Mouse (Mus musculus): ENCODE measurements around the gene Sowaha. TPM values are rescaled to one million over a fixed set of nuclear protein-coding genes. Genes with fewer than 3 reads are reported as not detected.

Gene Sowaha
- polyA plus RNA-seq, 1 experiment from 2014 or later: 0.08 TPM

DNA sequence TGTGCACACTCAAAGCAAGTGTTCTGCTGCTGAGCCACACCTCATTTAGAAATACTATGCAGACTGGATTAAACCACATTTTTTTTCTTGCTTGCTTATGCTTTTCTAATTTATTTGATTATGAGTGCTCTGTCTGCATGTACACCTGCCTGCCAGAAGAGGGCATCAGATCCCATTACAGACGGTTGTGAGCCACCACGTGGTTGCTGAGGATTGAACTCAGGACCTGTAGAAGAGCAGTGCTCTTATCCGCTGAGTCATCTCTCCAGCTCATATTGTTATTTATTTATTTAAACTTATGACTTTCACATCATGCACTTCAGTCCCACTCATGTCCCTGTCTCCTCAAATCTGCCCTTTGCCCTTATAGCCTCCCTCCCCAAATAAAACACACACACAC is 5.6 kb upstream of the Sowaha start:
- H3K4me1 ChIP-seq (ENCODE audit: control insufficient read depth, insufficient read depth, low read length): 0 out of 2 replicates have a peak, but pooled peaks cover 6% of the 10 kb centered on the region
- H3K27me3 ChIP-seq (ENCODE audit: control insufficient read depth, insufficient read depth, low read length): peaks cover 12% of the 10 kb centered on the region
- no peak for DNase-seq (ENCODE audit: low spot score)
- no peak for ATAC-seq (ENCODE audit: insufficient number of reproducible peaks, low FRiP score, low TSS enrichment, low read depth)
- H3K9ac ChIP-seq (ENCODE audit: low read length): no peak overlapping the region
- H3K36me3 ChIP-seq (ENCODE audit: control insufficient read depth, insufficient read depth, low read length): no peaks in the 10 kb centered on the region
- H3K9me3 ChIP-seq (ENCODE audit: control insufficient read depth, low read length): no peaks in the 10 kb centered on the region
- no peak overlapping the region for H3K4me2 ChIP-seq (ENCODE audit: low read depth, severe bottlenecking)
- no peak overlapping the region for H3K27ac ChIP-seq (replicated peaks; ENCODE audit: low read depth, low read length)
- 42% methylated on average over 3 of the region's 3 CpGs for WGBS
- no peak overlapping the region for H3K4me3 ChIP-seq (ENCODE audit: low read depth, low read length)

DNA sequence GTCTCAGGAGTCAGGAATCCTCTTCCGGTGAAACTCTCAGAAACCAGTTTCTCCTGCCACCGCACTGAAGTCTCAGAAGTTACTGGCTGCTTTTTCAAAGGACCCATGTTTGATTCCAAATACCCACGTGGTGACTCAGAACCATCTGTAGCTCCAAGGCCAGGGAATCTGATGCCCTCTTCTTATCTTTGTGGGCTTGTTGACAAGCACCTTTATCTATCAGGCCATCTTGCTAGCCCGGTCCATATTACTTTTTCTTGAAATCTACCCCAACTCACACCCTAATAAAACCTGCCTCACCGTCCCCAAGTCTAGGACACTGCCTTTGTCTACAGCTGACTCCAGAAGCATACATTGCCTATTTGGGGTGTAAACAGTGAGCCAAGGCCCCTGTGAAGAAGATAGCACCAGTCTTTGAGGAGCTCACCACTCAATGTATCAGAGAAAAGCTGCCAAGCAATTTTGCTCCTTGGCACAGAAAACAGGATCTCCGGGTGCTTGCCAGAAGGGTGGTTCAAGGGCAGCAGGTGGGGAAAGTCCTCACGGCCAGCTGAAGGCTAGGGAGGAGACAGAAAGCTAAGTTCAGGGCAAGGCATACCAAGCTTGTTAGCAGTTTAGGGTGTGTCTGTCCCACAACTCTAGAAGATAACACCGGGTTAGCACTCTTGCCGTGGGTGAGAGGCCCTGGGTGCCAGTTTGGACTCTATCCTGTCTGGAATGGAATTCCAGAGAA is 3.3 kb upstream of the Sowaha start:
- ATAC-seq (ENCODE audit: insufficient number of reproducible peaks, low FRiP score, low TSS enrichment, low read depth) (no peak), DNase-seq (ENCODE audit: low spot score) (no peak)
- H3K27ac ChIP-seq (replicated peaks; ENCODE audit: low read depth, low read length): no peak overlapping the region
- peaks cover 23% of the 10 kb centered on the region for H3K4me1 ChIP-seq (ENCODE audit: control insufficient read depth, insufficient read depth, low read length)
- peaks cover 35% of the 10 kb centered on the region for H3K27me3 ChIP-seq (ENCODE audit: control insufficient read depth, insufficient read depth, low read length)
- H3K4me3 ChIP-seq (ENCODE audit: low read depth, low read length): no peak overlapping the region
- peaks cover 3% of the 10 kb centered on the region; the same call in 1 of the 2 replicates for H3K9me3 ChIP-seq (ENCODE audit: control insufficient read depth, low read length)
- no peak overlapping the region for H3K9ac ChIP-seq (ENCODE audit: low read length)
- H3K4me2 ChIP-seq (ENCODE audit: low read depth, severe bottlenecking): no peak overlapping the region
- H3K36me3 ChIP-seq (ENCODE audit: control insufficient read depth, insufficient read depth, low read length): no peaks in the 10 kb centered on the region
- WGBS: 75% methylated on average over 9 of the region's 9 CpGs

DNA sequence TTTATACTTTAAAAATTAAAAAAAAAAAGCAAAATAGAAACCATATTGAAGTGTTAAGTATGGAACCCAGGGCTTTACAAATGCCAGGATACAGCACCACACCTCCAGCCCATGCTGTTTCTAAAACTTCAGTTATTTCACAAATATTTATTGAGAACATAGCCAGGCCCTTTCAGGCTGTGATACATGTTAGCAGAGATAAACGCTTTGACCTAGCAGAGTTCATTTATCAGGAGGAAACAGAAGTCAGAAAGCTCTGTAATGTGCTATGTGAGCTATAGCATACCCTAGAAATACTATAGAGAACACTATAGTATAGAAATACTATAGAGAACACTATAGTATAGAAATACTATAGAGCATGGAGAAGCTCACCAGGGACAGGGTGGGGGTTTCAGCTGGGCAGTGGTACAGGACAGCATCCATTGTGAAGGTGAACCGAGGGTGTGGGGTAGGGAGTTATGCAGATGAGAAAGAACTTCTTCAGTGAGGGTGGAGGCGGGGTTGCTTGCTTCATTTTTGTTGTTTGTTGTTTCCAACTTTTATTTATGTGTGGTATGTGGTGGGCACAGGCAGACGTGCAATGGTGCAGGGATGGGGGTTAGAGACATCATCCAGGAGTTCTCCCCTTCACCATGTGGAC is 1.1 kb upstream of the Sowaha start:
- peaks cover 17% of the 10 kb centered on the region for H3K4me1 ChIP-seq (ENCODE audit: control insufficient read depth, insufficient read depth, low read length)
- H3K9me3 ChIP-seq (ENCODE audit: control insufficient read depth, low read length): peaks cover 3% of the 10 kb centered on the region; the same call in 1 of the 2 replicates
- no peak overlapping the region for H3K4me2 ChIP-seq (ENCODE audit: low read depth, severe bottlenecking)
- ATAC-seq (ENCODE audit: insufficient number of reproducible peaks, low FRiP score, low TSS enrichment, low read depth) (no peak), DNase-seq (ENCODE audit: low spot score) (no peak)
- 68% methylated on average over 4 of the region's 4 CpGs for WGBS
- no peak overlapping the region for H3K27ac ChIP-seq (replicated peaks; ENCODE audit: low read depth, low read length)
- no peaks in the 10 kb centered on the region for H3K36me3 ChIP-seq (ENCODE audit: control insufficient read depth, insufficient read depth, low read length)
- H3K27me3 ChIP-seq (ENCODE audit: control insufficient read depth, insufficient read depth, low read length): peaks cover 39% of the 10 kb centered on the region
- no peak overlapping the region for H3K9ac ChIP-seq (ENCODE audit: low read length)
- no peak overlapping the region for H3K4me3 ChIP-seq (ENCODE audit: low read depth, low read length)

DNA sequence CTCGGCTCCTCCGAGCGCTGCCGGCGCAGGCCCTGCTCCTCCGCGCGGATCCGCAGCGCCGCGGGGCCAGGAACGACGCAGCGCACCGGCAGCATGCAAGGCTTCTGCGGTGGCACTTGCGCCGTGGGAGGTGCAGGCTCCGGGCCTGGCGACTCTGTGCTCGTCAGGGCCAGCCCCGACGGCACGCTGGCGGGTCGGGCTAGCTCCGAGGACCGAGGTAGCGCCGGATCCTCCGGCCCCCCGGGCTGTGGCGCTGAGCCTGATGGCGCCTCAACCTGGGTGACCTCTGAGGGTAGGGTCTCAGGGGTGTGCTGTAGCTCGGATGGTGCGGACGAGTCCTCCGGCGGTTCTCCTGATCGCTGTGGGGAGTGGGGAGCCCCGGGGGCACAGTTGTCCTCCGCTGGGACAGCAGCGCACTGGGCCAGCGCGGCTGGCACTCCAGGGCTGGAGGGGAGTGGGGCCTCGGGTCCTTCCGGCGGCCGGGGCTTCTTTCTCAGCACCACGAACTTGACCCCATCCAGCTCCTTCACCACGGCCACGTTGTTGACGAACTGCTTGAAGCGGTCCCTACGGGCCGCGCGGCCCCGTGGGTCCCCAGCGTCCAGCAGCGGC is 797 bp downstream of the Sowaha start:
- ATAC-seq (ENCODE audit: insufficient number of reproducible peaks, low FRiP score, low TSS enrichment, low read depth) (no peak), DNase-seq (ENCODE audit: low spot score) (peak; percentile 59)
- whole genome bisulfite sequencing: 2% methylated on average over 62 of the region's 62 CpGs
- Histone ChIP-seq H3K27ac (replicated peaks; ENCODE audit: low read depth, low read length) (no peak overlapping the region), H3K36me3 (ENCODE audit: control insufficient read depth, insufficient read depth, low read length) (no peaks in the 10 kb centered on the region), H3K9ac (ENCODE audit: low read length) (peak overlapping the region; percentile 7; the same call in 1 of the 2 replicates), H3K9me3 (ENCODE audit: control insufficient read depth, low read length) (peaks cover 3% of the 10 kb centered on the region; the same call in 1 of the 2 replicates), H3K4me3 (ENCODE audit: low read depth, low read length) (peak overlapping the region; percentile 42), H3K4me1 (ENCODE audit: control insufficient read depth, insufficient read depth, low read length) (peaks cover 17% of the 10 kb centered on the region), H3K27me3 (ENCODE audit: control insufficient read depth, insufficient read depth, low read length) (peaks cover 43% of the 10 kb centered on the region), H3K4me2 (ENCODE audit: low read depth, severe bottlenecking) (peak overlapping the region; percentile 69)

DNA sequence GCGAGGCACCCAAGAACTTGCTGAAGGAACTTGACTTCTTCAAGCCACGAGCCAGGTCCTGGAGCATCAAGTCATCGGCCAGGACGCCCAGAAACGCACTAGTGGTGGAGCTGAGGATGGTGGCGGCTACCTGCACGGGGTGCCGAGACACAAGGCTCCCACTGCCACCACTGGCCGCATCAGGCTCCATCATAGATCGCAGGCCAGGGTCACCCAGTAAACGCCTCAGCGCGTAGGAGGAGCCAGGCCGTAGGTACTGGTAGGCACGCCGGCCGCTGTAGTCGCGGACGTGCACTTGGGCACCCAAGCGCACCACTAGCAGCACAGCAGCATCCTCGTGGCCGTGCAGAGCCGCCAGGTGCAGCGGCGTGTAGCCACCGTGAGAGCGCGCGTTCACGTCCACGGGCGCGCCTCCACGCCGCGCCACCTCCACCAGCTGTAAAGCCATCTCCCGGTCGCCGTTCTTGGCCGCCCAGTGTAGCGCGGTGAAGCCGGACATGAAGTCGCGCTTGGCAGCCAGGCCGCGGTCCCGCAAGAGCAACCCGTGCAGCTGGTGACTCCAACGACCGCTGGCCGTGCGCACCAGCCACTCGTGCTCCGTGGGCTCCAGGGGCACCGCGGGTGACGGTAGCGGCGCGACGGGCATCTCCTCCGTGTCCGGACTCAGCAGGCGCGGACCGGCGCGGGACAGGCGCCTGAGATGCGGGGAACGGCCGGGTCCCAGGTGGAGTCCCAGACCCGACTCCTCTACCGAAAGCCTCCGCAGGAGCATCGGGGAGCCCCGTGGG is 1.5 kb downstream of the Sowaha start:
- Histone ChIP-seq H3K9ac (ENCODE audit: low read length) (peak overlapping the region; percentile 7; the same call in 1 of the 2 replicates), H3K36me3 (ENCODE audit: control insufficient read depth, insufficient read depth, low read length) (no peaks in the 10 kb centered on the region), H3K4me3 (ENCODE audit: low read depth, low read length) (peak overlapping the region; percentile 42), H3K4me2 (ENCODE audit: low read depth, severe bottlenecking) (peak overlapping the region; percentile 69), H3K4me1 (ENCODE audit: control insufficient read depth, insufficient read depth, low read length) (peaks cover 17% of the 10 kb centered on the region), H3K27me3 (ENCODE audit: control insufficient read depth, insufficient read depth, low read length) (peaks cover 47% of the 10 kb centered on the region), H3K27ac (replicated peaks; ENCODE audit: low read depth, low read length) (no peak overlapping the region), H3K9me3 (ENCODE audit: control insufficient read depth, low read length) (peaks cover 3% of the 10 kb centered on the region; the same call in 1 of the 2 replicates)
- DNase-seq (ENCODE audit: low spot score) (peak; percentile 62), ATAC-seq (ENCODE audit: insufficient number of reproducible peaks, low FRiP score, low TSS enrichment, low read depth) (no peak)
- 5% methylated on average over 78 of the region's 79 CpGs for WGBS

DNA sequence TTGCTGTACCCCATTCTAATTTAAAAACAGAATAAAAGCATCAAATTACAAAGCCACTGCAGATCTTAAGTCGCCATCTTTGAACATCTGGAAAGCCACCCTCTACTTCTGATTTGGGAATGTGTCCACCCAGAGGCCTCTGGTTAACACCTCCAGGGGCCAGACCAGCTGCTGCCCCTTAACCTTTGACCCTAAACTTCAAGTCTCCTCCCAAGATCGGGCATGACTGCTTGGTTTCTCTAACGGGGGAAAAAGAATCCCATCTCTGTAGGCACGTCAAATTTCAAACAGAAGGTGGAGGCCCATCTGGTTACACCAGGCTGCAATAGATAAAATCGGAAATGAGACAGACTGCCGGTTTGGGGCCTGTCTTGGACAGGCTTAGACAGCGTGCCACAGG is 2.2 kb downstream of the Sowaha start:
- peaks cover 17% of the 10 kb centered on the region for H3K4me1 ChIP-seq (ENCODE audit: control insufficient read depth, insufficient read depth, low read length)
- DNase-seq (ENCODE audit: low spot score): no peak
- peaks cover 47% of the 10 kb centered on the region for H3K27me3 ChIP-seq (ENCODE audit: control insufficient read depth, insufficient read depth, low read length)
- WGBS: 15% methylated on average over 7 of the region's 7 CpGs
- peaks cover 3% of the 10 kb centered on the region; the same call in 1 of the 2 replicates for H3K9me3 ChIP-seq (ENCODE audit: control insufficient read depth, low read length)
- ATAC-seq (ENCODE audit: insufficient number of reproducible peaks, low FRiP score, low TSS enrichment, low read depth): no peak
- H3K4me2 ChIP-seq (ENCODE audit: low read depth, severe bottlenecking): no peak overlapping the region
- no peak overlapping the region for H3K4me3 ChIP-seq (ENCODE audit: low read depth, low read length)
- H3K9ac ChIP-seq (ENCODE audit: low read length): no peak overlapping the region
- H3K27ac ChIP-seq (replicated peaks; ENCODE audit: low read depth, low read length): no peak overlapping the region
- H3K36me3 ChIP-seq (ENCODE audit: control insufficient read depth, insufficient read depth, low read length): no peaks in the 10 kb centered on the region

DNA sequence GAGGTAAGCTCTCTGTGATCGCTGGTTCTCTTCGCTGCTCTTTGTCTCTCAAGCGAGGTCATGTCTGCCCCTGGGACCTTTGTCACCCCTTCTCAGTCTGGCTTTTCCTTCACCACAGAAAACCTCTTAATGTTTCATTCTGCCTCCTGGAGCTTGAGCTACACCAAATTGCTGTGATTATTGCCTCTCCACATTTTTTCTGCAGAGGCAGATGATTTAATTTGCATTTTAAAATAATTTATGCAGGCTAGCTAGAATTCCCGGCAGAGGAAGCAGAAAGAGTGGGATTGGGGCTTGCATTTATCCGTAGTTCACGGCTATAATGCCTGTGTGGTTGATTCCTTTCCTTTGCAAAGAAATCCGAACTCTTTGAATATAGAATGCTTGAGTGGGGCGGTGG is 4.5 kb downstream of the Sowaha start:
- Histone ChIP-seq H3K9me3 (ENCODE audit: control insufficient read depth, low read length) (peaks cover 3% of the 10 kb centered on the region; the same call in 1 of the 2 replicates), H3K27me3 (ENCODE audit: control insufficient read depth, insufficient read depth, low read length) (peaks cover 44% of the 10 kb centered on the region), H3K9ac (ENCODE audit: low read length) (no peak overlapping the region), H3K4me2 (ENCODE audit: low read depth, severe bottlenecking) (no peak overlapping the region), H3K36me3 (ENCODE audit: control insufficient read depth, insufficient read depth, low read length) (no peaks in the 10 kb centered on the region), H3K4me3 (ENCODE audit: low read depth, low read length) (no peak overlapping the region), H3K4me1 (ENCODE audit: control insufficient read depth, insufficient read depth, low read length) (peaks cover 18% of the 10 kb centered on the region), H3K27ac (replicated peaks; ENCODE audit: low read depth, low read length) (no peak overlapping the region)
- WGBS: 35% methylated on average over 8 of the region's 8 CpGs
- ATAC-seq (ENCODE audit: insufficient number of reproducible peaks, low FRiP score, low TSS enrichment, low read depth) (no peak), DNase-seq (ENCODE audit: low spot score) (no peak)

DNA sequence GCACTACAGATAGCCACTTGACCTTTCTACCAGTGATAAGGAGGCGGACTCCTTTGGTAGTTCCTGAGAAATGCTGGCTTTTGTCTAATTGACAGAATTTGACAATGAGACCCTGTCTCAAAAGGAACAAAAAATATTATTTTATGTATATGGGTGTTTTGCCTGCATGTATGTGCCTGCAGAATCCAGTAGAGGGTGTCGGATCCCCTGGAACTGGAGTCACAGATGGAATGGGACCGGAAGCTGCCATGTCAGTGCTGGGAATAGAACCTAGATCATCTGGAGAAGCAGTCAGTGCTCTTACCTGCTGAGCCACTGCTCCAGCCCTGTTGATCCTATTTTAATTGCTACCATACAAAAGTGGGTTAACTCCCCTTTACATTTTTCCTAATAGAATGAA is 7.4 kb downstream of the Sowaha start:
- Histone ChIP-seq H3K36me3 (ENCODE audit: control insufficient read depth, insufficient read depth, low read length) (no peaks in the 10 kb centered on the region), H3K4me1 (ENCODE audit: control insufficient read depth, insufficient read depth, low read length) (peaks cover 6% of the 10 kb centered on the region; the same call in 1 of the 2 replicates), H3K27ac (replicated peaks; ENCODE audit: low read depth, low read length) (no peak overlapping the region), H3K4me2 (ENCODE audit: low read depth, severe bottlenecking) (no peak overlapping the region), H3K27me3 (ENCODE audit: control insufficient read depth, insufficient read depth, low read length) (peaks cover 20% of the 10 kb centered on the region), H3K4me3 (ENCODE audit: low read depth, low read length) (no peak overlapping the region), H3K9me3 (ENCODE audit: control insufficient read depth, low read length) (no peaks in the 10 kb centered on the region), H3K9ac (ENCODE audit: low read length) (no peak overlapping the region)
- WGBS: 83% methylated on average over 3 of the region's 3 CpGs
- ATAC-seq (ENCODE audit: insufficient number of reproducible peaks, low FRiP score, low TSS enrichment, low read depth): no peak
- DNase-seq (ENCODE audit: low spot score): no peak
